Mouse (Mus musculus) heart, embryonic 11.5 days (tissue): ENCODE data around the gene Ifna5. TPM values are rescaled to one million over a fixed set of nuclear protein-coding genes. Genes with fewer than 3 reads are reported as not detected.

ENCODE experiments used
- polyA plus RNA-seq: library from polyadenylated mRNA; unstranded; fragments of >200 nt; fragmentation: Nextera tagmentation; extraction: Ambion mirVana; gene quantifications from 2 replicates; pipeline ENCODE4 v1.2.1, GENCODE M21; 2014

Ifna5 gene
- polyA plus RNA-seq, 1 experiment from 2014 or later = not detected

Other genes starting within 250 kb of the Ifna5 start
- gene Ifna9, start 243.1 kb upstream of the Ifna5 start, polyA plus RNA-seq = not detected in 2 replicates
- not detected in 2 replicates for gene Ifna12, start 232.1 kb upstream of the Ifna5 start, polyA plus RNA-seq
- not detected in 2 replicates for gene C87499, start 201.1 kb upstream of the Ifna5 start, polyA plus RNA-seq
- gene Ifna13, start 191.1 kb upstream of the Ifna5 start, polyA plus RNA-seq = not detected in 2 replicates
- gene Ifna16, start 158.6 kb upstream of the Ifna5 start, polyA plus RNA-seq = not detected in 2 replicates
- not detected in 2 replicates for gene Ifna2, start 151.6 kb upstream of the Ifna5 start, polyA plus RNA-seq
- gene Ifnab, start 144.2 kb upstream of the Ifna5 start, polyA plus RNA-seq = not detected in 2 replicates
- 0.63 and 0.87 TPM in 2 replicates for gene Gm26566, start 113.7 kb upstream of the Ifna5 start, polyA plus RNA-seq
- 99.9 and 113 TPM in 2 replicates for gene Klhl9, start 113.1 kb upstream of the Ifna5 start, polyA plus RNA-seq
- not detected in 2 replicates for gene Gm13271, start 80.7 kb upstream of the Ifna5 start, polyA plus RNA-seq
- 0.39 and 0.56 TPM in 2 replicates for gene Gm13283, start 75.4 kb upstream of the Ifna5 start, polyA plus RNA-seq
- 0.61 TPM in 1 of 2 replicates, not detected in the other for gene Gm13290, start 61.7 kb upstream of the Ifna5 start, polyA plus RNA-seq
- gene Gm13289, start 58.6 kb upstream of the Ifna5 start, polyA plus RNA-seq = not detected in 2 replicates
- not detected in 2 replicates for gene Gm13272, start 55.7 kb upstream of the Ifna5 start, polyA plus RNA-seq
- not detected in 2 replicates for gene Ifnz, start 53.4 kb upstream of the Ifna5 start, polyA plus RNA-seq
- gene Gm13276, start 49.8 kb upstream of the Ifna5 start, polyA plus RNA-seq = not detected in 2 replicates
- gene Gm13277, start 46.9 kb upstream of the Ifna5 start, polyA plus RNA-seq = not detected in 2 replicates
- gene Gm13278, start 44.0 kb upstream of the Ifna5 start, polyA plus RNA-seq = not detected in 2 replicates
- gene Gm13275, start 41.0 kb upstream of the Ifna5 start, polyA plus RNA-seq = 0.47 TPM in 1 of 2 replicates, not detected in the other
- gene Gm13279, start 38.1 kb upstream of the Ifna5 start, polyA plus RNA-seq = not detected in 2 replicates
- 0.27 and 0.76 TPM in 2 replicates for gene Gm13285, start 35.9 kb upstream of the Ifna5 start, polyA plus RNA-seq
- not detected in 2 replicates for gene Gm13287, start 32.3 kb upstream of the Ifna5 start, polyA plus RNA-seq
- not detected in 2 replicates for gene Gm13288, start 30.0 kb upstream of the Ifna5 start, polyA plus RNA-seq
- gene Ifna7, start 19.3 kb upstream of the Ifna5 start, polyA plus RNA-seq = not detected in 2 replicates
- gene Ifna11, start 15.6 kb upstream of the Ifna5 start, polyA plus RNA-seq = not detected in 2 replicates
- not detected in 2 replicates for gene Ifna6, start 8.1 kb upstream of the Ifna5 start, polyA plus RNA-seq
- not detected in 2 replicates for gene Ifna4, start 6.3 kb downstream of the Ifna5 start, polyA plus RNA-seq
- gene Ifna1, start 14.6 kb downstream of the Ifna5 start, polyA plus RNA-seq = not detected in 2 replicates
- gene Ifne, start 44.7 kb downstream of the Ifna5 start, polyA plus RNA-seq = not detected in 2 replicates